Mouse (Mus musculus): Measurements from ENCODE around the gene Ifnb1.
"Not testable (repeated sequence)": the region's sequence is repeated elsewhere in the genome, so short reads cannot be mapped to it uniquely, and the experiment has no call there.

Gene Ifnb1

GRCm38 (mm10) chr4:88522674-88523073 is at the start of gene Ifnb1:
Gene Ifnb1 (minus strand): TSS chr4:88522774.
- no peak for DNase-seq (ENCODE audit: extremely low read depth, insufficient read length, low spot score)

DNA sequence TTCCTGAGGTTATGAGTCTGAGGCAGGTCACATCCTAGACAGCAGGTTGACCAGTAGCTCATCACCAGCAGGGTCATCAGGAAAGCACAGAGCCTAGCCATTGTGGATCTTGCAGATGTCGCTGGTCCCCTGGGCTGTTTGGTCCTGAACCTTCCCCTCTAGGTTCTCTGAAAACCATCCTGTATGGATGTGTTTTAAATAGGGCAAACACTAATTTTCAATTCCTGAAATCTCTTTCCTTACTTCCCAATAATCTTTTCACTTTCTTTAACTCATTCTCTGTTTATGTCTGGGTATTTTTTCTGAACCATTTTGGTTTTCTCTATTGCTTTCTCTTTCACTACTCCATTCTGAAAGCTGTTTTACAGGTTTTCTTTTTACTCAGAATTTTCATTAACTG is 49.1 kb upstream of the Ifnb1 start, which contains the start of gene Ifna14:
Gene Ifna14, minus strand, starts transcription at position 101 of the 400 bp plus-strand sequence.
- DNase-seq (ENCODE audit: extremely low read depth, insufficient read length, low spot score): no peak

GRCm38 (mm10) chr4:88561791-88562190 is 39.2 kb upstream of the Ifnb1 start:
- no peak for DNase-seq (ENCODE audit: extremely low read depth, insufficient read length, low spot score)

DNA sequence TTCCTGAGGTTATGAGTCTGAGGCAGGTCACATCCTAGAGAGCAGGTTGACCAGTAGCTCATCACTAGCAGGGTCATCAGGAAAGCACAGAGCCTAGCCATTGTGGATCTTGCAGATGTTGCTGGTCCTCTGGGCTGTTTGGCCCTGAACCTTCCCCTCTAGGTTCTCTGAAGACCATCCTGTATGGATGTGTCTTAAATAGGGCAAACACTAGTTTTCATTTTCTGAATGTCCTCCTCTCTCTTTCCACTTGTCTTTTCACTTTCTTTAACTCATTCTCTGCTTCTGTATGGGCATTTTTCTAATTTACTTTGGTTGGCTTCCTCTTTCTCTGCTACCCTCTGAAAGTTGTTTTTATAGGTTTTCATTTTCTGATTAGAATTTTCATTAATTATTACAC is 35.6 kb upstream of the Ifnb1 start, which contains the start of gene Ifna15:
Gene Ifna15, minus strand, starts transcription at position 101 of the 400 bp plus-strand sequence.
- DNase-seq (ENCODE audit: extremely low read depth, insufficient read length, low spot score): not testable (repeated sequence)

GRCm38 (mm10) chr4:88550161-88550945 is 27.8 kb upstream of the Ifnb1 start:
- DNase-seq (ENCODE audit: extremely low read depth, insufficient read length, low spot score): peak; percentile 82

DNA sequence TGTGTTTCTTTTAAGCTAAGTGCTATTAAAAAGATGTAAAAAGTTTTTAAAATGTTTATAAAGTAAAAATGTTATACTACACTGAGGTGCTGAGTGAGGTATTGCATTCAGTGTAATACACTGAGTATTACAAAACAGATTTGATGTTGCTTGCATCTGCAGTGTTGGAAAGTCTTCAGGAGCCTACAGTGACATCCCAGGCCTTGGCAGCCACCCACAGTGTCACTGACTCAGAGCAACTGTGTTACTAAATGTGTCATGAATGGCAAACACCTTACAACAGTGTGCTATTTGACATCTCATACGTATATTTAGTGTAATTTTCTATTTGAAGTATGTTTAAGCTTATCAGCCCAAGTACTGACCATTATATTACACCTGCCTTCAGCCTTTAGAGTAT is 25.4 kb upstream of the Ifnb1 start:
- no peak for DNase-seq (ENCODE audit: extremely low read depth, insufficient read length, low spot score)

DNA sequence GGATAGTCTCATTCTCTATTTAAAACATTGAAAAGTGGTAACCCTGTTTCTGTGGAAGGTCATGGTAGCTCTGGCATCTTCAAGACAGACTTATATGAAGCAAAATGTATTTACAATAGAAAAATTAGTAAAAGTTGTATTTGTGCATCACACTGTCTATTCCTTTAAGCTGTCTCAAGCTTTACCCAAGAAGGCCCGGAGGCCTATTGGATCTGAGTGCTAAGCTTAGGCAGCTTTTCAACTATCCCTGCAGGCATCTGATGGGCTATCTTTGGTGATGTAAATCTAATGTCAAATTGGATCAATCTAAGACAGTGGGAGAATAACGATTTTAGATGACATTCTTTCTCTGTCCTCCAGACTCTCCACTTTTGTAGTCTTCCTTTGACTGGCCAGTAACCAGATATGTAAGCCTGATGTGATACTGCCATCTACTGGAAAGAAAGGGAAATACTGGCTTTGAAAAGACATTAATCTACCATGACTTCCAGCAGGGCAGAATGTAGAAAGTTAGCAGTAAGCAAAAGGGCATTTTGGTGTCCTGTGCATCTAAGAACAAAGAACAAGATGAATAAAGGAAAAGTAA is 21.2 kb upstream of the Ifnb1 start:
- DNase-seq (ENCODE audit: extremely low read depth, insufficient read length, low spot score): peak; percentile 47

DNA sequence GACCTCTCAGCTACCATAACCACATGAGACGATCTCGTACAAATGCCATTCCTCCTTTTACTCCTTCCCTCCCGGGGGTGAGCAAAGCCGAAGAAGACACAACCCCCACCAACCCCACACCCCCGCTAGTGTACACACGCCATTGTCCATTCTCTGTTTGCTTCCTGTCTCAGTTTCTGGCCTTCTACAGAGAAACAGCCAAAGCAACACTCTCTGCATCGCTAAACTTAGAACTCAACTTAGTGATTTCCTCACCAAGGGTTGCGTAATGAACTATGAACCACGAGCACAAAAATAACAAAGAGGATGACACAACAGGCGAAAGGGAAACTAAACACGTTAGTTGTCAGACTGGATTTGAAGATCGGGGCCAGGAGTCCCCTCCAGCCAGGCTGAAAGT is 14.8 kb upstream of the Ifnb1 start:
- peak; percentile 73 for DNase-seq (ENCODE audit: extremely low read depth, insufficient read length, low spot score)

- DNase-seq (ENCODE audit: extremely low read depth, insufficient read length, low spot score): no peak
These were observed 14.1 kb upstream of the Ifnb1 start for GRCm38 (mm10) chr4:88536640-88537039.

- no peak for DNase-seq (ENCODE audit: extremely low read depth, insufficient read length, low spot score)
These were observed 13.2 kb upstream of the Ifnb1 start for GRCm38 (mm10) chr4:88535742-88536141.

GRCm38 (mm10) chr4:88534903-88535302 is 12.3 kb upstream of the Ifnb1 start:
- DNase-seq (ENCODE audit: extremely low read depth, insufficient read length, low spot score): no peak

DNA sequence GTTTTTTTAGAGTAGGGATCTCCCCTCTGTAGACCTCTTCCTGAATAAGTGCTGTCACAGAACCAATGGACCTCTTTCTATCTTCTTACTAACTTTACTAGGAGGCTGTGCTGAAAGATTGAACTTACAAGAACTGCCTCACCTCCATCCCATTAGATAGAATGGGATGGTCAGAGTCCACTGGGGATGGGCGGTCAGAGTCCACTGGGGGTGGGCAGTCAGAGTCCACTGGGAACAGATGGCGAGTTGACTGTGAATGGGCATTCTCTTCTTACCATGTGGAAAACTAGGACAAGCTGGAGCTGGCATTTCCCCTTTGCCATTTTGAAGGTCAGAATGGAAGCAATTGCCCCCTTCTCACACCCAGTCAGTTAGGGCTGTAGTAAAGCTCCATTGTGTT is 10.9 kb upstream of the Ifnb1 start:
- DNase-seq (ENCODE audit: extremely low read depth, insufficient read length, low spot score): no peak

GRCm38 (mm10) chr4:88530892-88531291 is 8.3 kb upstream of the Ifnb1 start:
- peak; percentile 64 for DNase-seq (ENCODE audit: extremely low read depth, insufficient read length, low spot score)

DNA sequence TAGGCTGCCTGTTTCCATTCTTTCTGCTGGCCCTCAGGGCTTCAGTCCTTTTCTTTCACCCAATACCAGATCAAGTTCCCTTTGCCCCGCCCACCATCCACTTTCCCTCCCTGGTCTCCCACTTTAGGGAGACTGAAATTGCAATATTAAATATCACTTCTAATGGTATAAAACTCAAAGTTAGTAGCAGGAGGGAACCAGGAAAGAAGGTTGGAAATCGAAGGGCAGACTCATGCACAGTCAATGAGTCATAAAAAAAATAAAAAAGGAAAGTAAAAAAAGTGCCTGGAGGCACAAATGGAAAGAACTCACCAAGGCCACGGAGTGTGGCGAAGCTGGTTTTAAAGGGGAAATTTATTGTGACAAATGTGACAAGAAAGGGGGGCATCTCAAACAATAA is 7.7 kb upstream of the Ifnb1 start:
- peak; percentile 65 for DNase-seq (ENCODE audit: extremely low read depth, insufficient read length, low spot score)

- no peak for DNase-seq (ENCODE audit: extremely low read depth, insufficient read length, low spot score)
These were observed 3.9 kb upstream of the Ifnb1 start for GRCm38 (mm10) chr4:88526379-88527049.

GRCm38 (mm10) chr4:88525393-88525792 is 2.8 kb upstream of the Ifnb1 start:
- no peak for DNase-seq (ENCODE audit: extremely low read depth, insufficient read length, low spot score)

GRCm38 (mm10) chr4:88523241-88523640 is 667 bp upstream of the Ifnb1 start:
- no peak for DNase-seq (ENCODE audit: extremely low read depth, insufficient read length, low spot score)

- DNase-seq (ENCODE audit: extremely low read depth, insufficient read length, low spot score): no peak
These were observed 4.6 kb downstream of the Ifnb1 start for GRCm38 (mm10) chr4:88517957-88518356.

GRCm38 (mm10) chr4:88515711-88516211 is 6.8 kb downstream of the Ifnb1 start:
- peak; percentile 73 for DNase-seq (ENCODE audit: extremely low read depth, insufficient read length, low spot score)

- DNase-seq (ENCODE audit: extremely low read depth, insufficient read length, low spot score): no peak
These were observed 7.3 kb downstream of the Ifnb1 start for GRCm38 (mm10) chr4:88515250-88515649.

- peak; percentile 30 for DNase-seq (ENCODE audit: extremely low read depth, insufficient read length, low spot score)
These were observed 8.2 kb downstream of the Ifnb1 start for GRCm38 (mm10) chr4:88514403-88514802.
